12 mouse cellular contexts compared by ENCODE assay signal in genomic region chr9:21842391-21842790, GRCm38 (mm10). TPM values are rescaled to one million over a fixed set of nuclear protein-coding genes. Genes with fewer than 3 reads are reported as not detected.
A peak's percentile ranks its signal among the peaks of the same experiment; 100 is the strongest.
DNase-seq lines count a peak whose midpoint lies in the region; ATAC-seq lines count a peak whose summit lies in the region.
"Had no signal": no experiment of that assay in that cellular context is flagged by ENCODE, and none has a peak within 500 bp of the region (broad histone marks: within the 10 kb centered on the region; RNA-seq: fewer than 3 reads in every experiment).

No protein-coding gene starts in this region.

- H3K4me2 ChIP-seq in liver, embryonic 13.5 days: no peak overlapping the region
- H3K4me2 ChIP-seq in liver, embryonic 11.5 days: no peak overlapping the region
- H3K4me2 ChIP-seq in heart, embryonic 14.5 days (ENCODE audit: low read length): no peak overlapping the region

- H3K27me3 ChIP-seq in liver, embryonic 13.5 days: no peaks in the 10 kb centered on the region
- H3K27me3 ChIP-seq in liver, embryonic 11.5 days (replicated peaks; ENCODE audit: control insufficient read depth, insufficient read depth, low read length): no peaks in the 10 kb centered on the region
- H3K27me3 ChIP-seq in heart, embryonic 14.5 days (ENCODE audit: control insufficient read depth, insufficient read depth, low read length): no peaks in the 10 kb centered on the region

- H3K9me3 ChIP-seq in liver, embryonic 13.5 days (replicated peaks): no peaks in the 10 kb centered on the region
- no peaks in the 10 kb centered on the region for H3K9me3 ChIP-seq in liver, embryonic 11.5 days (ENCODE audit: control insufficient read depth, low read length)
- no peaks in the 10 kb centered on the region for H3K9me3 ChIP-seq in heart, embryonic 14.5 days (ENCODE audit: control insufficient read depth, low read length)
- H3K9me3 ChIP-seq: hindbrain, embryonic 10.5 days had no signal

- H3K36me3 ChIP-seq in liver, embryonic 13.5 days: peaks cover 12% of the 10 kb centered on the region; the same call in 1 of the 2 replicates
- peaks cover 18% of the 10 kb centered on the region for H3K36me3 ChIP-seq in liver, embryonic 11.5 days (ENCODE audit: control insufficient read depth, insufficient read depth, low read length)
- peaks cover 65% of the 10 kb centered on the region for H3K36me3 ChIP-seq in heart, embryonic 14.5 days (ENCODE audit: control insufficient read depth, insufficient read depth, low read length)

- 40% methylated on average over 5 of the region's 5 CpGs for WGBS in liver, embryonic 13.5 days (ENCODE audit: insufficient replicate concordance)
- 52% methylated on average over 5 of the region's 5 CpGs for WGBS in liver, embryonic 11.5 days
- WGBS in heart, embryonic 14.5 days: 34% methylated on average over 5 of the region's 5 CpGs

- ATAC-seq in liver, embryonic 13.5 days (ENCODE audit: low read depth): no peak
- ATAC-seq in liver, embryonic 11.5 days (replicated peaks; ENCODE audit: low FRiP score): no peak
- ATAC-seq in heart, embryonic 14.5 days (ENCODE audit: insufficient number of reproducible peaks, insufficient read depth, low FRiP score, low read depth): peak; percentile 38; the same call in 1 of the 2 replicates
- ATAC-seq in monocyte, adult 5-6 weeks (replicated peaks; ENCODE audit: insufficient number of reproducible peaks, low FRiP score, low TSS enrichment, poor library complexity, severe bottlenecking): no peak

- no peak overlapping the region for H3K9ac ChIP-seq in liver, embryonic 13.5 days
- no peak overlapping the region for H3K9ac ChIP-seq in liver, embryonic 11.5 days (ENCODE audit: low read depth, low read length)
- no peak overlapping the region for H3K9ac ChIP-seq in heart, embryonic 14.5 days (ENCODE audit: low read length)
- H3K9ac ChIP-seq: liver, embryonic 14.5 days had no signal

- no peak for DNase-seq in liver, embryonic 13.5 days
- DNase-seq in liver, embryonic 11.5 days (ENCODE audit: low spot score): no peak
- peak; percentile 77 for DNase-seq in kidney, postnatal 14 days
- DNase-seq in skeletal muscle tissue, adult 2 months (ENCODE audit: low read depth, low spot score): peak; percentile 63
- DNase-seq in adrenal gland, adult 8-10 months: no peak
- no peak for DNase-seq in layer of hippocampus, postnatal 36 days
- DNase-seq: adrenal gland, postnatal 10 days had no signal

- H3K4me3 ChIP-seq in liver, embryonic 13.5 days (replicated peaks): no peak overlapping the region
- no peak overlapping the region for H3K4me3 ChIP-seq in liver, embryonic 11.5 days (ENCODE audit: low read depth, low read length)
- H3K4me3 ChIP-seq in heart, embryonic 14.5 days (ENCODE audit: control insufficient read depth in 1 of 2, insufficient read depth in 1 of 2, low read depth in 1 of 2, low read length in 2 of 2): no peak overlapping the region
- H3K4me3 ChIP-seq: hindbrain, embryonic 10.5 days had no signal

- peaks cover 30% of the 10 kb centered on the region for H3K4me1 ChIP-seq in liver, embryonic 13.5 days (replicated peaks)
- H3K4me1 ChIP-seq in liver, embryonic 11.5 days (replicated peaks; ENCODE audit: control insufficient read depth, insufficient read depth, low read length): peaks cover 14% of the 10 kb centered on the region
- H3K4me1 ChIP-seq in heart, embryonic 14.5 days (ENCODE audit: control insufficient read depth in 2 of 2, insufficient read depth in 2 of 2, low read length in 2 of 2): peaks cover 18 to 25% of the 10 kb centered on the region in 2 experiments

- H3K27ac ChIP-seq in liver, embryonic 13.5 days: peak overlapping the region; percentile 18; the same call in 1 of the 2 replicates
- H3K27ac ChIP-seq in liver, embryonic 11.5 days (ENCODE audit: low read depth, low read length): no peak overlapping the region
- H3K27ac ChIP-seq in heart, embryonic 14.5 days (replicated peaks in 1 of 2; ENCODE audit: control insufficient read depth in 1 of 2, insufficient read depth in 1 of 2, low read depth in 2 of 2, low read length in 2 of 2): peak overlapping the region; percentile 51 to 60
- H3K27ac ChIP-seq: hindbrain, embryonic 10.5 days; liver, embryonic 14.5 days had no signal

RNA-seq across cellular contexts. Expression of gene Angptl8, which starts 7.1 kb away (rescaled TPM):
- polyA plus RNA-seq in liver, embryonic 13.5 days (2015; fragmentation: Nextera tagmentation; extraction: Ambion mirVana): 15.5 and 16.1 TPM in 2 replicates
- polyA plus RNA-seq in liver, embryonic 11.5 days (2014; fragmentation: Nextera tagmentation; extraction: Ambion mirVana): 16.1 and 17.4 TPM in 2 replicates
- 1.4 and 1.6 TPM in 2 replicates for polyA plus RNA-seq in heart, embryonic 14.5 days (2014; fragmentation: Nextera tagmentation; extraction: Ambion mirVana)
- total RNA-seq in monocyte, adult 5-6 weeks (2017): not detected in 3 replicates
- 10 to 100 TPM in 2 of 4 experiments, 1 to 10 TPM in 2; 1.5 to 12.0 (median 7.7) TPM for total RNA-seq in adrenal gland, adult 8-10 months (2022)
- not detected for total RNA-seq in layer of hippocampus, postnatal 36 days (2021)
- polyA plus RNA-seq: embryonic facial prominence, embryonic 11.5 days had no signal

RNA-seq across cellular contexts. Expression of gene Dock6, which starts 10.0 kb away (rescaled TPM):
- polyA plus RNA-seq in liver, embryonic 13.5 days (2015; fragmentation: Nextera tagmentation; extraction: Ambion mirVana): 3.9 and 4.1 TPM in 2 replicates
- polyA plus RNA-seq in liver, embryonic 11.5 days (2014; fragmentation: Nextera tagmentation; extraction: Ambion mirVana): 14.9 and 21.6 TPM in 2 replicates
- 42.4 and 44.5 TPM in 2 replicates for polyA plus RNA-seq in heart, embryonic 14.5 days (2014; fragmentation: Nextera tagmentation; extraction: Ambion mirVana)
- total RNA-seq in monocyte, adult 5-6 weeks (2017): 0.32 to 15.0 TPM (median 6.1 TPM) in 3 replicates
- 10 to 100 TPM; 34.3 to 80.5 (median 56.4) TPM for total RNA-seq in adrenal gland, adult 8-10 months (2022)
- total RNA-seq in layer of hippocampus, postnatal 36 days (2021): 10 to 100 TPM; 14.1 to 15.0 TPM

RNA-seq across cellular contexts. Expression of gene Kank2, which starts 43.8 kb away (rescaled TPM):
- polyA plus RNA-seq in liver, embryonic 13.5 days (2015; fragmentation: Nextera tagmentation; extraction: Ambion mirVana): 2.6 and 3.4 TPM in 2 replicates
- polyA plus RNA-seq in liver, embryonic 11.5 days (2014; fragmentation: Nextera tagmentation; extraction: Ambion mirVana): 4.7 and 6.7 TPM in 2 replicates
- polyA plus RNA-seq in heart, embryonic 14.5 days (2014; fragmentation: Nextera tagmentation; extraction: Ambion mirVana): 11.1 and 11.6 TPM in 2 replicates
- total RNA-seq in monocyte, adult 5-6 weeks (2017): 0.39 to 1.1 TPM in 2 of 3 replicates, not detected in the other
- 10 to 100 TPM; 35.0 to 58.9 (median 47.5) TPM for total RNA-seq in adrenal gland, adult 8-10 months (2022)
- 1 to 10 TPM; 6.3 to 7.0 TPM for total RNA-seq in layer of hippocampus, postnatal 36 days (2021)

Comparison
In these comparisons a context has a peak if more than half of its experiments do, and no peak if none do; other contexts are left out.
1. DNase-seq: peak in kidney, postnatal 14 days (single experiment) and skeletal muscle tissue, adult 2 months (single experiment); none in liver, embryonic 13.5 days (single experiment), liver, embryonic 11.5 days (single experiment), adrenal gland, adult 8-10 months (single experiment) and layer of hippocampus, postnatal 36 days (0 of 2).
2. RNA of gene Kank2, which starts 43.8 kb away (total RNA-seq): 35.0 to 58.9 TPM in adrenal gland, adult 8-10 months; 6.3 to 7.0 TPM in layer of hippocampus, postnatal 36 days and 0.39 to 1.1 TPM in monocyte, adult 5-6 weeks; every median in the first group is over 4 times any median in the second.